Mouse (Mus musculus): ENCODE measurements around the gene Dusp18. TPM values are rescaled to one million over a fixed set of nuclear protein-coding genes. Genes with fewer than 3 reads are reported as not detected.

Gene Dusp18
- total RNA-seq, 2 experiments from 2014 or later, result 5.1 to 8.4 TPM

- DNase-seq, result no peak
Measured at GRCm38 (mm10) chr11:3893970-3894369, 1.1 kb upstream of the Dusp18 start.

GRCm38 (mm10) chr11:3895458-3895857 is 418 bp downstream of the Dusp18 start:
- no peak for DNase-seq

- DNase-seq, result no peak
Measured at GRCm38 (mm10) chr11:3895933-3896332, 893 bp downstream of the Dusp18 start.

- DNase-seq, result no peak
Measured at GRCm38 (mm10) chr11:3900296-3900695, 5.3 kb downstream of the Dusp18 start.

- no peak for DNase-seq
Measured at GRCm38 (mm10) chr11:3902516-3902915, 7.5 kb downstream of the Dusp18 start.

- peak; percentile 79 for DNase-seq
Measured at GRCm38 (mm10) chr11:3903046-3903445, 8.0 kb downstream of the Dusp18 start.

GRCm38 (mm10) chr11:3904673-3905072 is 9.6 kb downstream of the Dusp18 start:
- DNase-seq, result no peak

GRCm38 (mm10) chr11:3905446-3905845 is 10.4 kb downstream of the Dusp18 start:
- DNase-seq, result no peak

- DNase-seq, result no peak
Measured at GRCm38 (mm10) chr11:3909236-3909635, 14.2 kb downstream of the Dusp18 start.

- DNase-seq, result peak; percentile 78
Measured at GRCm38 (mm10) chr11:3910513-3911310, 15.7 kb downstream of the Dusp18 start.

GRCm38 (mm10) chr11:3911440-3911839 is 16.4 kb downstream of the Dusp18 start:
- peak; percentile 23 for DNase-seq

- no peak for DNase-seq
Measured at GRCm38 (mm10) chr11:3912100-3912874, 17.2 kb downstream of the Dusp18 start.

- DNase-seq, result peak; percentile 49
Measured at GRCm38 (mm10) chr11:3912875-3913271, 17.8 kb downstream of the Dusp18 start.

GRCm38 (mm10) chr11:3913316-3914108 is 18.5 kb downstream of the Dusp18 start:
- peak; percentile 95 for DNase-seq

- peak; percentile 74 for DNase-seq
Measured at GRCm38 (mm10) chr11:3914109-3914840, 19.2 kb downstream of the Dusp18 start, which contains the start of gene Slc35e4. TSS of gene Slc35e4 (minus strand) at chr11:3914664.

- no peak for DNase-seq
Measured at GRCm38 (mm10) chr11:3918738-3919137, 23.7 kb downstream of the Dusp18 start.

- no peak for DNase-seq
Measured at GRCm38 (mm10) chr11:3920476-3920875, 25.4 kb downstream of the Dusp18 start.

- DNase-seq, result no peak
Measured at GRCm38 (mm10) chr11:3921281-3921850, 26.3 kb downstream of the Dusp18 start.

- DNase-seq, result no peak
Measured at GRCm38 (mm10) chr11:3922115-3922514, 27.1 kb downstream of the Dusp18 start.

- DNase-seq, result no peak
Measured at GRCm38 (mm10) chr11:3922731-3923130, 27.7 kb downstream of the Dusp18 start.

GRCm38 (mm10) chr11:3925916-3926315 is 30.9 kb downstream of the Dusp18 start:
- DNase-seq, result peak; percentile 4

Measured in gastrocnemius, postnatal 25 days (tissue).